Mouse (Mus musculus) hindbrain, postnatal 0 days (tissue): ENCODE data around the gene Il23a. TPM values are rescaled to one million over a fixed set of nuclear protein-coding genes. Genes with fewer than 3 reads are reported as not detected.
"Not testable (repeated sequence)": the region's sequence is repeated elsewhere in the genome, so short reads cannot be mapped to it uniquely, and the experiment has no call there.

Experiments
- ATAC-seq: fragments of 200-750 bp; cut with Nextera tagmentation; 2 replicates; pipeline ENCODE4 v1.8.0; 2017; ENCODE audit warnings: mild to moderate bottlenecking, moderate TSS enrichment, moderate library complexity
- DNase-seq: peaks from one replicate; pipeline ENCODE4 v3.0.0-alpha.2; 2015; ENCODE audit warnings: low spot score
- H3K27ac ChIP-seq: fragments of 300-500 bp; sonication (generic); 2 replicates; pipeline ENCODE4 v1.5.1; 2014; ENCODE audit warnings: mild to moderate bottlenecking
- H3K27me3 ChIP-seq: fragments of 300-500 bp; sonication (generic); 2 replicates; pipeline ENCODE4 v1.6.1; 2014; ENCODE audit warnings: low read length, mixed read lengths; ENCODE audit not compliant: insufficient read depth
- H3K36me3 ChIP-seq: fragments of 300-500 bp; sonication (generic); 2 replicates; pipeline ENCODE4 v1.6.1; 2014; ENCODE audit warnings: low read length, mixed read lengths; ENCODE audit not compliant: insufficient read depth
- H3K4me1 ChIP-seq: fragments of 300-500 bp; sonication (generic); 2 replicates; pipeline ENCODE4 v1.6.1; 2014; ENCODE audit warnings: antibody characterized with exemption, low read length, mixed read lengths; ENCODE audit not compliant: insufficient read depth
- H3K4me2 ChIP-seq: fragments of 300-500 bp; sonication (generic); 2 replicates; pipeline ENCODE4 v1.6.1; 2014; ENCODE audit warnings: low read depth, mild to moderate bottlenecking, low read length, moderate library complexity, mixed read lengths
- H3K4me3 ChIP-seq: fragments of 300-500 bp; sonication (generic); 2 replicates; pipeline ENCODE4 v1.5.1; 2014; ENCODE audit warnings: low read length
- H3K9ac ChIP-seq: fragments of 300-500 bp; sonication (generic); replicated peaks from 2 replicates; pipeline ENCODE4 v1.6.1; 2014; ENCODE audit warnings: mild to moderate bottlenecking, low read length, moderate library complexity, mixed read lengths
- H3K9me3 ChIP-seq: fragments of 300-500 bp; sonication (generic); 2 replicates; pipeline ENCODE4 v1.6.1; 2016; ENCODE audit warnings: low read length, mixed read lengths
- CTCF ChIP-seq: IDR thresholded peaks from 2 replicates; pipeline ENCODE4 v1.5.1; 2016; ENCODE audit warnings: antibody characterized with exemption, control low read depth, low read depth
- WGBS: fragments of 180-500 bp; shearing (Covaris S2); extraction: QIAGEN DNeasy Blood & Tissue Kit; methylation state at CpG from one replicate; pipeline ENCODE4 v1.1.7; 2014; 5-methylcytosine and 5-hydroxymethylcytosine counted together
- polyA plus RNA-seq: library from polyadenylated mRNA; unstranded; fragments of >200 nt; fragmentation: Nextera tagmentation; extraction: Ambion mirVana; gene quantifications from 2 replicates; pipeline ENCODE4 v1.2.1, GENCODE M21; 2015
- total RNA-seq: library from RNA; depleted of rRNA; stranded (reverse); fragments of >200 nt; gene quantifications from 2 replicates; pipeline ENCODE4 v1.2.3, GENCODE M21; 2014

The Il23a gene
- total and polyA plus RNA-seq, 2 experiments from 2014 or later, result 0.35 TPM; not detected in 1

DNA sequence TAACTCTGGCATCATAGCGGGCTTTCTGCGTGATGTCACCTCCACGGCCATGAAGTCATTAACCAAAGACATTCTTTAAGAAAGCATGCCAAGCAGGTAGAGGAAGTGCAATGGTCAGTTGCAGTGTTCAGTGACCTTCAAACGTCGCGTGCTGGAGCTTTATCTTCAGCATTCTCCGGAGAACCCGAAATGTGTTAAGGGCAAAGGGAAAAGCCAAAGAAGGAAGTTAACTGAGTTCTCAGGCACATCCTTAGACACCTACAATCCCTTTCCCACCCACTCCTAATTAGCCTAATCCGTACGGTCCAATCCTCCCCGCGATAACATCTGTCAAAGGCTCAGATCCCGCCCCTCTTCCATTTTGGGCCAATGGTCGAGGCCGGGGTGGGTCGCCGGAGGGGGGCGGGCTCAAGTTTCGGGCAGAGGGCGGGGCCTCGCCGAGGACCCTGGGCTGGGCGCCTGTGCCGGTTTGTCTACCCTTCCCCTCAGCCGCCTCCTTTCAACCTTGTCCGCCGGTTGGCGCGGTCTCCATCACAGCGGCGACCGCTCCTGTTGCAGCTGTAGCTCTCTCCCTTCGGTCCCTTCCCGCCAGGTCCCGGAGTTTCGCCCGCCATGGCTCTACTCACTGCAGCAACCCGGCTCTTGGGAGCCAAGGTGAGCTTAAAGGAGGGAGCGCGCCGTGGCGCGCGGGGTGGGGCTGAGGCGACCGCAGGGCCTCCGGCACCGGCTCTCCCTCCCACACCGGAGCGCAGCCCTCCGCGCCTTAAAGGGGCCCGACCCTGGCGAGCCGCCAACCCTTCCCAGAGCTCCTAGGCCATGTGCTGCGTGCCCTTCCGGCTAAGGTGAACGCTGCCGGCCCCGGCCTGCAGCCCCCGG, 39.0 kb upstream of the Il23a start, which contains the start of gene Cs:
Gene Cs, plus strand, starts transcription at position 429 of the 876 bp plus-strand sequence.
- Histone ChIP-seq H3K4me2 (peak within 1 kb of the TSS; percentile 92), H3K4me1 (peaks cover 10% of the 10 kb centered on the region; the same call in 1 of the 2 replicates), H3K4me3 (peak within 1 kb of the TSS; percentile 97), H3K27ac (peak within 1 kb of the TSS; percentile 95), H3K9me3 (no peaks in the 10 kb centered on the region), H3K36me3 (no peaks in the 10 kb centered on the region), H3K27me3 (no peaks in the 10 kb centered on the region), H3K9ac (peak within 1 kb of the TSS; percentile 87)
- WGBS, result 1% methylated on average over 61 of the region's 61 CpGs
- ATAC-seq (peak; percentile 99), DNase-seq (peak; percentile 98)
- no peak for TF ChIP-seq CTCF

DNA sequence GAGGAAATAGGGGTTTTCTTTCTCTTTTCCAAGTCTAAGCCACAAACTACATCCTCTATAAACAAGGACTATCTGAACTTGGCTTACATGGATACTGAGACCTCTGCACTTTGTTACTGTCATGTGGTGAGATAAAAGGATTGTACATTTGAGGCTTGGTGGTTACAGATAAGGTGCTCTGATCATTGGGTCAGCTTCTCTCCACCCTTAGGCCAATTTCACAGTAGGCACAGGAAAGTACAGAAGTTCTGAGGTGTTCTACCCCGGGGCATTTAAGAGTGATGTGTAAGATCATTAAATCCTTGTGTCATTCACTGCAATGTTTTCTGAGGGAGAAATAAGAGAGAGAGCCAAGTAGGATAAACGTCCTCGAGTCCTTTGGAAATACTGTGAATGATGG, 38.0 kb upstream of the Il23a start:
- no peak overlapping the region for H3K9ac ChIP-seq

DNA sequence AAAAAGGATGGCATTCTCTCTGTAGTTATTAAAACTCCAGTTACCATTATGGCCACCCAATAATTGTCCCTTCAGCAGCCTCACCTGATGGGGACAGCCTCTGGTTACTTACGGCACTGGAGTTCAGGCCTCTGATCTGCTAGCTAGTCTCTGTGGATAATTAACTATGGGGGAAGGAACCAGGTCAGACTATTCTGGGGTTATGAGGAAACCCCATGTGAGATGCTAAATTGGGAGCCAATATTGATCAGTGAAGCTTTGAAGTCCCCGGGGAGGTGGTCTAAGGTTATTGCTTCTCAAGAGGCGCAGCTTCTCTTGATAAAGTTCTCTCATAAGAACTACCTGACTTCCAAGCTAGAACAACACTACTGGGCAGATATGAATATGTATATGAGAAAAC, 37.6 kb upstream of the Il23a start:
- DNase-seq (no peak), ATAC-seq (no peak)
- WGBS, result 96% methylated on average over 3 of the region's 3 CpGs
- Histone ChIP-seq H3K4me2 (no peak overlapping the region), H3K27me3 (no peaks in the 10 kb centered on the region), H3K4me1 (peaks cover 7% of the 10 kb centered on the region; the same call in 1 of the 2 replicates), H3K36me3 (no peaks in the 10 kb centered on the region), H3K9ac (no peak overlapping the region), H3K27ac (no peak overlapping the region), H3K9me3 (no peaks in the 10 kb centered on the region), H3K4me3 (no peak overlapping the region)
- TF ChIP-seq CTCF, result no peak

More for the DNA sequence above, 38.0 kb upstream of the Il23a start:
- Histone ChIP-seq H3K9me3 (no peaks in the 10 kb centered on the region), H3K27ac (peak overlapping the region; percentile 95; the same call in 1 of the 2 replicates), H3K4me1 (peaks cover 10% of the 10 kb centered on the region; the same call in 1 of the 2 replicates), H3K4me3 (no peak overlapping the region), H3K4me2 (no peak overlapping the region), H3K27me3 (no peaks in the 10 kb centered on the region), H3K36me3 (no peaks in the 10 kb centered on the region)
- 87% methylated on average over 3 of the region's 3 CpGs for WGBS
- TF ChIP-seq CTCF, result no peak
- ATAC-seq, result no peak
- DNase-seq, result no peak

DNA sequence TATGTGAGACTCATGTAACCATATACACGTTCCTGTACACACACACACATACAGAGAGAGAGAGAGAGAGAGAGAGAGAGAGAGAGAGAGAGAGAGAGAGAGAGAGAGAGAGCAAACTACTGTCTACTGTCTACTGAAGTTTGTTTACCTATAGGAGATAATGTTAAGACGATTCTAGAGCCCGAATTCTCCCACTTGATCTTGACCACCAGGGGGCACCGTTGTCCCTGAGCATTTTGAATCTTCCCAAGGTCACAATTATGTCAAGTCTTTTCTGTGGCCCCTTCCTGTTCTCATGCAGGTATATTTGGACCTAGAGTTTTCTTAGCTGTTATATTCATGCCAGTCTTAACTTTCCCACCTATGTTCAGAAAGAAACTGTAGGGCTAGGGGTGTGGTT, 37.0 kb upstream of the Il23a start:
- Histone ChIP-seq H3K27me3 (no peaks in the 10 kb centered on the region), H3K4me2 (no peak overlapping the region), H3K9ac (no peak overlapping the region), H3K36me3 (no peaks in the 10 kb centered on the region), H3K4me1 (peaks cover 7% of the 10 kb centered on the region; the same call in 1 of the 2 replicates), H3K4me3 (no peak overlapping the region), H3K27ac (no peak overlapping the region), H3K9me3 (no peaks in the 10 kb centered on the region)
- under 1% methylated on average over 4 of the region's 4 CpGs for WGBS
- no peak for ATAC-seq
- peak; percentile 76 for DNase-seq
- TF ChIP-seq CTCF, result peak; percentile 83

DNA sequence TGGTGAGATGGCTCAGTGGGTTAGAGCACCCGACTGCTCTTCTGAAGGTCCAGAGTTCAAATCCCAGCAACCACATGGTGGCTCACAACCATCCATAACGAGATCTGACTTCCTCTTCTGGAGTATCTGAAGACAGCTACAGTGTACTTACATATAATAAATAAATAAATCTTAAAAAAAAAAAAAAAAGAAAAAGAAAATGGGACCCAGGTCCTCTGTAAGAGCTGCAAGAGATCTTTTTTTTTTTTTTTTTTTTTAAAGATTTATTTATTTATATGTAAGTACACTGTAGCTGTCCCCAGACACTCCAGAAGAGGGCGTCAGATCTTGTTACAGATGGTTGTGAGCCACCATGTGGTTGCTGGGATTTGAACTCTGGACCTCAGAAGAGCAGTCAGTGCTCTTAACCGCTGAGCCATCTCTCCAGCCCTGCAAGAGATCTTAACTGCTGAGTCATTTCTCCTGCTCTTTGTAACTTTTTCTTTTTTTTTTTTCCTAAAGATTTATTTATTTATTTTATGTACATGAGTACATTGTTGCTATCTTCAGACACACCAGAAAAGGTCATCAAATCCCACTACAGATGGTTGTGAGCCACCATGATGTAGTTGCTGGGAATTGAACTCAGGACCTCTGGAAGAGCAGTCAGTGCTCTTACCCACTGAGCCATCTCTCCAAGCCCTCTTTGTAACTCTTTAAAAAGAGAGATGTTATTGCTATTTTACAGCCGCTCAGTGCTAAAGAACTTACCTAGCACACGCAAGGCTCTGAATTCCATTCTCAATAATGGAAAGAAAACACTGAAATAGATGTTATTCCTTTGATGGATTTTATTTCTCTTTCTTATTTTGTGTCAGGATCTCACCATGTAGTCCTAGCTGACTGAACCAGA, 34.1 kb upstream of the Il23a start:
- H3K9ac ChIP-seq, DNase-seq, H3K4me3 ChIP-seq, H3K4me1 ChIP-seq, ATAC-seq, H3K4me2 ChIP-seq, H3K36me3 ChIP-seq, H3K27ac ChIP-seq, H3K9me3 ChIP-seq, H3K27me3 ChIP-seq: not testable (repeated sequence)
- 72% methylated on average over 6 of the region's 6 CpGs for WGBS

DNA sequence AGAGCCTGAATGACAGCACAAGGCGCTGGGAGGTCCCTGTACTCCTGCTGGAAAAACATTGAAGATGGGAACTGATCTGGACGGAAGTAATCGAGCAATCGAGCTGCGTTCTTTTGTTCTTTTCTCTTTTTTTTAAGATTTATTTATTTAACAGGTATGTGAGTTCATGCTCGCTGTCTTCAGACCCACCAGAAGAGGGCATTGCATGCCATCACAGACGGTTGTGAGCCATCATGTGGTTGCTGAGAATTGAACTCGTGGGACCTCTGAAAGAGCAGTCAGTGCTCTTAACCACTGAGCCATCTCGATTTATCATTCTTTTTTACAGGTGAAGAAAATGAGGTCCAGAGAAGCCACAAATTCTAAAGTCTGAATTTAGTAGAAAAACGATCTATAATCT, 29.1 kb upstream of the Il23a start:
- peaks cover 11% of the 10 kb centered on the region; the same call in 1 of the 2 replicates for H3K4me1 ChIP-seq
- DNase-seq, result no peak
- peaks cover 20% of the 10 kb centered on the region for H3K36me3 ChIP-seq
- WGBS, result 88% methylated on average over 10 of the region's 10 CpGs
- no peak overlapping the region for H3K9ac ChIP-seq
- H3K9me3 ChIP-seq, result no peaks in the 10 kb centered on the region
- no peak overlapping the region for H3K4me2 ChIP-seq
- TF ChIP-seq CTCF, result peak; percentile 20; the same call in 1 of the 2 replicates
- no peak overlapping the region for H3K27ac ChIP-seq
- no peak overlapping the region for H3K4me3 ChIP-seq
- no peak for ATAC-seq
- H3K27me3 ChIP-seq, result no peaks in the 10 kb centered on the region
